In the genomic region with DNA sequence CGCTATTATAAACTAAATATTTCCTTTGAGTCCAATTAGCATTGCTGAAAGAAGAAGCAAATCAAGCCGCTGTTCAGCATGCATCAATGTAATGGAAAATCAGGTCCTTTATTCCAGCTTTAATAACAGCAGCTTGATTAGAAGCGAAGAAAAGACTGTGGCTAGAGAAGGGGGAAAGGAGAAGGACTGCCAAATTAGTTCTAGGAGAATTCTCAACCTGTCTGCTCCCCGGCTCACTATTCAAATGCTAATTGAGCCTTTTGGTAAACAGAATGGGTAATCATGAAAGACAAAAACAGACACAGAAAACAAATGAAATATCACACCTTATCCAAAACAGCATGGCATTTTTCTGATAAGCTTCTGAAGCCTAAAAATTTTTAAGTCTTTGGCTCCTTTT, we compare ENCODE assay signal across 22 mouse cellular contexts.
A peak's percentile ranks its signal among the peaks of the same experiment; 100 is the strongest.
DNase-seq lines count a peak whose midpoint lies in the region; ATAC-seq lines count a peak whose summit lies in the region.
"Had no signal": no experiment of that assay in that cellular context is flagged by ENCODE, and none has a peak within 500 bp of the region (broad histone marks: within the 10 kb centered on the region; RNA-seq: fewer than 3 reads in every experiment).

No protein-coding gene starts in this region.

- no peaks in the 10 kb centered on the region for H3K36me3 ChIP-seq in forebrain, embryonic 14.5 days (ENCODE audit: control insufficient read depth, insufficient read depth, low read length)
- no peaks in the 10 kb centered on the region for H3K36me3 ChIP-seq in midbrain, embryonic 14.5 days (ENCODE audit: control insufficient read depth, insufficient read depth, low read length)
- H3K36me3 ChIP-seq: embryonic facial prominence, embryonic 12.5 days; G1E; heart, embryonic 13.5 days; limb, embryonic 13.5 days; liver, embryonic 15.5 days; neural tube, embryonic 13.5 days had no signal

- peak; percentile 62 for DNase-seq in ES-CJ7 (ENCODE audit: low read depth, low spot score)
- DNase-seq in Muller cell, postnatal 12 days (ENCODE audit: inconsistent ontology term) = peak; percentile 82
- peak; percentile 93 for DNase-seq in forebrain, embryonic 14.5 days (ENCODE audit: low spot score)
- DNase-seq in midbrain, embryonic 14.5 days = peak; percentile 65
- no peak for DNase-seq in adrenal gland, postnatal 4 days (ENCODE audit: low spot score in 2 of 2)
- no peak for DNase-seq in gastrocnemius, adult 8-10 months (ENCODE audit: low spot score in 2 of 2)
- DNase-seq in lung, adult 18-20 months = no peak
- DNase-seq: adrenal gland, adult 2 months; cerebellum, adult 9-10 months; heart, postnatal 4 days; kidney, adult 11 months; layer of hippocampus, adult 9-11 months; lung, postnatal 10 days; thymus, postnatal 36 days had no signal

- H3K27ac ChIP-seq in forebrain, embryonic 14.5 days (ENCODE audit: low read depth, low read length) = no peak overlapping the region
- no peak overlapping the region for H3K27ac ChIP-seq in midbrain, embryonic 14.5 days (replicated peaks; ENCODE audit: low read depth, low read length)
- H3K27ac ChIP-seq: embryonic facial prominence, embryonic 12.5 days; heart, embryonic 13.5 days; kidney, postnatal 0 days; limb, embryonic 13.5 days; liver, embryonic 15.5 days; neural tube, embryonic 13.5 days had no signal

- no peaks in the 10 kb centered on the region for H3K27me3 ChIP-seq in forebrain, embryonic 14.5 days (replicated peaks; ENCODE audit: control insufficient read depth, insufficient read depth, low read length)
- H3K27me3 ChIP-seq in midbrain, embryonic 14.5 days (ENCODE audit: control insufficient read depth, insufficient read depth, low read length) = no peaks in the 10 kb centered on the region
- H3K27me3 ChIP-seq: embryonic facial prominence, embryonic 12.5 days; heart, embryonic 13.5 days; limb, embryonic 13.5 days; liver, embryonic 15.5 days; neural tube, embryonic 13.5 days had no signal

- H3K9me3 ChIP-seq in forebrain, embryonic 14.5 days (replicated peaks; ENCODE audit: control insufficient read depth, low read length) = no peaks in the 10 kb centered on the region
- H3K9me3 ChIP-seq in midbrain, embryonic 14.5 days (ENCODE audit: control insufficient read depth, low read length) = no peaks in the 10 kb centered on the region
- H3K9me3 ChIP-seq: embryonic facial prominence, embryonic 12.5 days; G1E; heart, embryonic 13.5 days; limb, embryonic 13.5 days; liver, embryonic 15.5 days; neural tube, embryonic 13.5 days had no signal

- H3K4me1 ChIP-seq in forebrain, embryonic 14.5 days (ENCODE audit: control insufficient read depth, insufficient read depth, low read length) = peaks cover 16% of the 10 kb centered on the region
- H3K4me1 ChIP-seq in midbrain, embryonic 14.5 days (ENCODE audit: control insufficient read depth, insufficient read depth, low read length) = peaks cover 9% of the 10 kb centered on the region; the same call in 1 of the 2 replicates
- H3K4me1 ChIP-seq: embryonic facial prominence, embryonic 12.5 days; heart, embryonic 13.5 days; limb, embryonic 13.5 days; liver, embryonic 15.5 days had no signal

- H3K4me3 ChIP-seq in forebrain, embryonic 14.5 days (ENCODE audit: low read depth, low read length) = no peak overlapping the region
- no peak overlapping the region for H3K4me3 ChIP-seq in midbrain, embryonic 14.5 days (replicated peaks; ENCODE audit: low read depth, low read length)
- H3K4me3 ChIP-seq: embryonic facial prominence, embryonic 12.5 days; heart, embryonic 13.5 days; limb, embryonic 13.5 days; liver, embryonic 15.5 days; neural tube, embryonic 13.5 days had no signal

- 2% methylated on average over 4 of the region's 4 CpGs for WGBS in forebrain, embryonic 14.5 days
- WGBS in midbrain, embryonic 14.5 days = 8% methylated on average over 4 of the region's 4 CpGs

- peak; percentile 89 for ATAC-seq in forebrain, embryonic 14.5 days
- no peak for ATAC-seq in midbrain, embryonic 14.5 days (ENCODE audit: low FRiP score, low TSS enrichment)
- no peak for ATAC-seq in cerebellum, adult (ENCODE audit: insufficient number of reproducible peaks, low FRiP score, low TSS enrichment)

- peak overlapping the region; percentile 5; the same call in 1 of the 2 replicates for H3K4me2 ChIP-seq in forebrain, embryonic 14.5 days (ENCODE audit: low read length)
- no peak overlapping the region; the same call in 1 of the 2 replicates for H3K4me2 ChIP-seq in midbrain, embryonic 14.5 days (ENCODE audit: low read length)
- H3K4me2 ChIP-seq: embryonic facial prominence, embryonic 12.5 days; heart, embryonic 13.5 days; limb, embryonic 13.5 days; liver, embryonic 15.5 days; neural tube, embryonic 13.5 days had no signal

- no peak overlapping the region for H3K9ac ChIP-seq in forebrain, embryonic 14.5 days (ENCODE audit: low read length)
- no peak overlapping the region for H3K9ac ChIP-seq in midbrain, embryonic 14.5 days (replicated peaks; ENCODE audit: low read length)
- H3K9ac ChIP-seq: embryonic facial prominence, embryonic 12.5 days; heart, embryonic 13.5 days; limb, embryonic 13.5 days; liver, embryonic 15.5 days; neural tube, embryonic 13.5 days had no signal

Comparison
In these comparisons a context has a peak if more than half of its experiments do, and no peak if none do; other contexts are left out.
1. DNase-seq: peak in ES-CJ7 (single experiment), Muller cell, postnatal 12 days (single experiment), forebrain, embryonic 14.5 days (single experiment) and midbrain, embryonic 14.5 days (single experiment); none in adrenal gland, postnatal 4 days (0 of 2), gastrocnemius, adult 8-10 months (0 of 2) and lung, adult 18-20 months (0 of 2).